Comparison of ENCODE assay signal across 18 mouse cellular contexts in genomic region chr12:85290633-85291032, GRCm38 (mm10). TPM values are rescaled to one million over a fixed set of nuclear protein-coding genes. Genes with fewer than 3 reads are reported as not detected.
DNase-seq lines count a peak whose midpoint lies in the region; ATAC-seq and TF ChIP-seq lines count a peak whose summit lies in the region.
"Had no signal": no experiment of that assay in that cellular context is flagged by ENCODE, and none has a peak within 500 bp of the region (broad histone marks: within the 10 kb centered on the region; RNA-seq: fewer than 3 reads in every experiment).

No protein-coding gene starts in this region.

- DNase-seq in heart, postnatal 0 days (ENCODE audit: low spot score), result no peak
- DNase-seq in heart, adult 8-10 months (ENCODE audit: low spot score), result no peak
- peak; percentile 60 for DNase-seq in kidney, adult 9 months
- peak; percentile 50 to 58 for DNase-seq in kidney, postnatal 36 days
- no peak for DNase-seq in liver
- no peak for DNase-seq in adrenal gland, postnatal 10 days
- DNase-seq: cerebellum, postnatal 14 days; lung, adult 18-20 months; lung, postnatal 36 days; thymus, adult 18-20 months had no signal

- H3K27ac ChIP-seq in heart, postnatal 0 days (ENCODE audit: low read depth), result 0 out of 2 replicates have a peak overlapping the region, but pooled peaks have one; percentile 1
- H3K27ac ChIP-seq in intestine, embryonic 15.5 days, result no peak overlapping the region
- H3K27ac ChIP-seq: forebrain, embryonic 12.5 days; heart, embryonic 13.5 days; hindbrain, embryonic 10.5 days; midbrain, embryonic 10.5 days had no signal

- no peak overlapping the region for H3K9ac ChIP-seq in heart, postnatal 0 days (replicated peaks; ENCODE audit: low read depth, low read length)
- no peak overlapping the region for H3K9ac ChIP-seq in intestine, embryonic 15.5 days
- H3K9ac ChIP-seq: forebrain, embryonic 12.5 days; heart, embryonic 13.5 days had no signal

- no peaks in the 10 kb centered on the region for H3K36me3 ChIP-seq in heart, postnatal 0 days (replicated peaks; ENCODE audit: control insufficient read depth, insufficient read depth, low read length)
- no peaks in the 10 kb centered on the region for H3K36me3 ChIP-seq in intestine, embryonic 15.5 days
- H3K36me3 ChIP-seq: forebrain, embryonic 12.5 days; heart, embryonic 13.5 days; hindbrain, embryonic 10.5 days; midbrain, embryonic 10.5 days had no signal

- peaks cover 19% of the 10 kb centered on the region for H3K4me1 ChIP-seq in heart, postnatal 0 days (ENCODE audit: control insufficient read depth, insufficient read depth)
- H3K4me1 ChIP-seq in intestine, embryonic 15.5 days (replicated peaks), result peaks cover 14% of the 10 kb centered on the region; the same call in 1 of the 2 replicates

- H3K4me2 ChIP-seq in heart, postnatal 0 days (ENCODE audit: low read depth, low read length), result peak overlapping the region; percentile 13; the same call in 1 of the 2 replicates
- peak overlapping the region; percentile 9; the same call in 1 of the 2 replicates for H3K4me2 ChIP-seq in intestine, embryonic 15.5 days (replicated peaks)
- H3K4me2 ChIP-seq: forebrain, embryonic 12.5 days; heart, embryonic 13.5 days had no signal

- H3K9me3 ChIP-seq in heart, postnatal 0 days (replicated peaks; ENCODE audit: control insufficient read depth, low read length), result no peaks in the 10 kb centered on the region; the same call in 1 of the 2 replicates
- no peaks in the 10 kb centered on the region for H3K9me3 ChIP-seq in intestine, embryonic 15.5 days

- no peaks in the 10 kb centered on the region for H3K27me3 ChIP-seq in heart, postnatal 0 days (ENCODE audit: control insufficient read depth, insufficient read depth, low read length)
- no peaks in the 10 kb centered on the region for H3K27me3 ChIP-seq in intestine, embryonic 15.5 days (replicated peaks)
- H3K27me3 ChIP-seq: Patski had no signal

- no peak for TF ChIP-seq EP300 in heart, postnatal 0 days (IDR thresholded peaks at IDR 0.05; ENCODE audit: low read depth)

- ATAC-seq in heart, postnatal 0 days (ENCODE audit: insufficient read depth, low read depth), result no peak
- ATAC-seq in intestine, embryonic 15.5 days, result no peak
- ATAC-seq in CD4-positive, CD25-positive, alpha-beta regulatory T cell, adult 4 months, result no peak
- ATAC-seq: inflammation-experienced regulatory T-cells, adult 6 months; Patski had no signal

- H3K4me3 ChIP-seq in heart, postnatal 0 days (ENCODE audit: low read depth, low read length), result no peak overlapping the region
- H3K4me3 ChIP-seq in intestine, embryonic 15.5 days (replicated peaks), result no peak overlapping the region
- H3K4me3 ChIP-seq: forebrain, embryonic 12.5 days; heart, embryonic 13.5 days; hindbrain, embryonic 10.5 days; midbrain, embryonic 10.5 days had no signal

- no peak for TF ChIP-seq CTCF in heart, postnatal 0 days (IDR thresholded peaks at IDR 0.05; ENCODE audit: low read depth)

- WGBS in heart, postnatal 0 days, result 86% methylated on average over 10 of the region's 10 CpGs
- WGBS in intestine, embryonic 15.5 days, result 72% methylated on average over 10 of the region's 10 CpGs

RNA-seq across cellular contexts. Expression of gene Zc2hc1c, which starts 2.2 kb away (rescaled TPM):
- 0.80 and 0.85 TPM in 2 replicates for total RNA-seq in heart, postnatal 0 days (2014; rRNA removed; ENCODE audit: low replicate concordance)
- 1.1 TPM in 2 replicates for polyA plus RNA-seq in heart, postnatal 0 days (2015; fragmentation: Nextera tagmentation; extraction: Ambion mirVana)
- 1 to 10 TPM; 2.6 to 3.2 (median 2.6) TPM for total RNA-seq in heart, adult 8-10 months (2022)
- 1.7 TPM in 2 replicates for polyA plus RNA-seq in intestine, embryonic 15.5 days (2015; fragmentation: Nextera tagmentation; extraction: Ambion mirVana)
- polyA plus RNA-seq in CD4-positive, CD25-positive, alpha-beta regulatory T cell, adult 4 months (2017; shearing (Covaris generic)), result under 1 TPM; 0.39 to 0.65 TPM
- 1 to 10 TPM in 1 of 2 experiments, under 1 TPM in 1; 0.78 to 1.2 TPM for total RNA-seq in adrenal gland, postnatal 10 days (2021)

RNA-seq across cellular contexts. Expression of gene Acyp1, which starts 2.4 kb away (rescaled TPM):
- 18.1 and 64.2 TPM in 2 replicates for total RNA-seq in heart, postnatal 0 days (2014; rRNA removed; ENCODE audit: low replicate concordance)
- 59.8 and 72.1 TPM in 2 replicates for polyA plus RNA-seq in heart, postnatal 0 days (2015; fragmentation: Nextera tagmentation; extraction: Ambion mirVana)
- 10 to 100 TPM; 20.6 to 27.9 (median 22.9) TPM for total RNA-seq in heart, adult 8-10 months (2022)
- 47.6 and 58.2 TPM in 2 replicates for polyA plus RNA-seq in intestine, embryonic 15.5 days (2015; fragmentation: Nextera tagmentation; extraction: Ambion mirVana)
- polyA plus RNA-seq in CD4-positive, CD25-positive, alpha-beta regulatory T cell, adult 4 months (2017; shearing (Covaris generic)), result 10 to 100 TPM; 55.7 to 59.0 TPM
- 10 to 100 TPM; 28.2 to 31.0 TPM for total RNA-seq in adrenal gland, postnatal 10 days (2021)

RNA-seq across cellular contexts. Expression of gene Mlh3, which starts 20.2 kb away (rescaled TPM):
- total RNA-seq in heart, postnatal 0 days (2014; rRNA removed; ENCODE audit: low replicate concordance), result 4.4 and 8.6 TPM in 2 replicates
- 4.9 and 5.0 TPM in 2 replicates for polyA plus RNA-seq in heart, postnatal 0 days (2015; fragmentation: Nextera tagmentation; extraction: Ambion mirVana)
- total RNA-seq in heart, adult 8-10 months (2022), result 10 to 100 TPM in 2 of 4 experiments, 1 to 10 TPM in 2; 9.4 to 11.3 (median 10.3) TPM
- polyA plus RNA-seq in intestine, embryonic 15.5 days (2015; fragmentation: Nextera tagmentation; extraction: Ambion mirVana), result 6.7 and 6.9 TPM in 2 replicates
- polyA plus RNA-seq in CD4-positive, CD25-positive, alpha-beta regulatory T cell, adult 4 months (2017; shearing (Covaris generic)), result 10 to 100 TPM; 11.9 to 17.2 TPM
- total RNA-seq in adrenal gland, postnatal 10 days (2021), result 10 to 100 TPM in 1 of 2 experiments, 1 to 10 TPM in 1; 8.6 to 11.5 TPM

RNA-seq across cellular contexts. Expression of gene Nek9, which starts 48.5 kb away (rescaled TPM):
- 29.2 and 45.2 TPM in 2 replicates for total RNA-seq in heart, postnatal 0 days (2014; rRNA removed; ENCODE audit: low replicate concordance)
- 12.5 and 14.2 TPM in 2 replicates for polyA plus RNA-seq in heart, postnatal 0 days (2015; fragmentation: Nextera tagmentation; extraction: Ambion mirVana)
- 100 to 1,000 TPM; 119 to 127 (median 123) TPM for total RNA-seq in heart, adult 8-10 months (2022)
- polyA plus RNA-seq in intestine, embryonic 15.5 days (2015; fragmentation: Nextera tagmentation; extraction: Ambion mirVana), result 16.2 and 16.7 TPM in 2 replicates
- 10 to 100 TPM; 11.2 to 13.9 TPM for polyA plus RNA-seq in CD4-positive, CD25-positive, alpha-beta regulatory T cell, adult 4 months (2017; shearing (Covaris generic))
- 10 to 100 TPM; 57.5 to 65.8 TPM for total RNA-seq in adrenal gland, postnatal 10 days (2021)

Comparison
In these comparisons a context has a peak if more than half of its experiments do, and no peak if none do; other contexts are left out.
1. DNase-seq: peak in kidney, adult 9 months (single experiment) and kidney, postnatal 36 days (2 of 2); none in heart, postnatal 0 days (single experiment), heart, adult 8-10 months (single experiment), liver (single experiment) and adrenal gland, postnatal 10 days (single experiment).